Mouse (Mus musculus) limb, embryonic 10.5 days (tissue): ENCODE data around the gene Igsf11. TPM values are rescaled to one million over a fixed set of nuclear protein-coding genes. Genes with fewer than 3 reads are reported as not detected.

Source experiments
- DNase-seq: peaks from one replicate; pipeline ENCODE4 v3.0.0-alpha.2; 2017; ENCODE audit warnings: low spot score
- H3K27ac ChIP-seq: fragments of 300-500 bp; sonication (generic); 2 replicates; pipeline ENCODE4 v1.5.1; 2016; ENCODE audit warnings: mild to moderate bottlenecking
- H3K27me3 ChIP-seq: fragments of 300-500 bp; sonication (generic); 2 replicates; pipeline ENCODE4 v1.6.1; 2016; ENCODE audit warnings: low read depth, mild to moderate bottlenecking; ENCODE audit not compliant: poor library complexity, severe bottlenecking
- H3K36me3 ChIP-seq: fragments of 300-500 bp; sonication (generic); 2 replicates; pipeline ENCODE4 v1.6.1; 2016; ENCODE audit warnings: mild to moderate bottlenecking, moderate library complexity
- H3K4me1 ChIP-seq: fragments of 300-500 bp; sonication (generic); 2 replicates; pipeline ENCODE4 v1.6.1; 2016
- H3K4me3 ChIP-seq: fragments of 300-500 bp; sonication (generic); 2 replicates; pipeline ENCODE4 v1.5.1; 2016; ENCODE audit warnings: mild to moderate bottlenecking, moderate library complexity
- H3K9me3 ChIP-seq: fragments of 300-500 bp; sonication (generic); replicated peaks from 2 replicates; pipeline ENCODE4 v1.6.1; 2016; ENCODE audit warnings: mild to moderate bottlenecking
- WGBS: fragments of 180-500 bp; shearing (Covaris S2); methylation state at CpG from one replicate; pipeline ENCODE4 v1.1.7; 2016; 5-methylcytosine and 5-hydroxymethylcytosine counted together
- polyA plus RNA-seq: library from polyadenylated mRNA; unstranded; fragments of >200 nt; fragmentation: Nextera tagmentation; extraction: Ambion mirVana; gene quantifications from 2 replicates; pipeline ENCODE4 v1.2.1, GENCODE M21; 2016

Gene Igsf11
- polyA plus RNA-seq, 1 experiment from 2014 or later: 0.56 TPM

GRCm38 (mm10) chr16:38945111-38945510 is 52.6 kb downstream of the Igsf11 start:
- Histone ChIP-seq H3K27ac (no peak overlapping the region), H3K9me3 (no peaks in the 10 kb centered on the region), H3K4me3 (no peak overlapping the region), H3K4me1 (peaks cover 15% of the 10 kb centered on the region), H3K27me3 (no peaks in the 10 kb centered on the region), H3K36me3 (no peaks in the 10 kb centered on the region)
- 82% methylated on average over 7 of the region's 7 CpGs for WGBS
- DNase-seq: no peak

GRCm38 (mm10) chr16:38945581-38945981 is 53.1 kb downstream of the Igsf11 start:
- peaks cover 15% of the 10 kb centered on the region for H3K4me1 ChIP-seq
- no peaks in the 10 kb centered on the region for H3K9me3 ChIP-seq
- WGBS: 84% methylated on average over 10 of the region's 10 CpGs
- no peak for DNase-seq
- H3K27me3 ChIP-seq: no peaks in the 10 kb centered on the region
- H3K36me3 ChIP-seq: no peaks in the 10 kb centered on the region
- no peak overlapping the region for H3K4me3 ChIP-seq
- no peak overlapping the region for H3K27ac ChIP-seq

- Histone ChIP-seq H3K9me3 (no peaks in the 10 kb centered on the region), H3K4me3 (no peak overlapping the region), H3K4me1 (peaks cover 15% of the 10 kb centered on the region), H3K36me3 (no peaks in the 10 kb centered on the region), H3K27ac (no peak overlapping the region), H3K27me3 (no peaks in the 10 kb centered on the region)
- WGBS: 64% methylated on average over 7 of the region's 7 CpGs
- no peak for DNase-seq
These were observed 54.0 kb downstream of the Igsf11 start for GRCm38 (mm10) chr16:38946453-38946852.

- Histone ChIP-seq H3K27ac (no peak overlapping the region), H3K4me3 (no peak overlapping the region), H3K4me1 (peaks cover 15% of the 10 kb centered on the region), H3K27me3 (no peaks in the 10 kb centered on the region), H3K9me3 (no peaks in the 10 kb centered on the region), H3K36me3 (no peaks in the 10 kb centered on the region)
- 86% methylated on average over 7 of the region's 7 CpGs for WGBS
- DNase-seq: no peak
These were observed 54.8 kb downstream of the Igsf11 start for GRCm38 (mm10) chr16:38947141-38947879.

- Histone ChIP-seq H3K4me1 (peaks cover 13% of the 10 kb centered on the region), H3K36me3 (no peaks in the 10 kb centered on the region), H3K27ac (no peak overlapping the region), H3K27me3 (no peaks in the 10 kb centered on the region), H3K4me3 (no peak overlapping the region), H3K9me3 (no peaks in the 10 kb centered on the region)
- no peak for DNase-seq
- WGBS: 93% methylated on average over 5 of the region's 5 CpGs
These were observed 56.0 kb downstream of the Igsf11 start for GRCm38 (mm10) chr16:38948441-38948840.

- H3K27me3 ChIP-seq: no peaks in the 10 kb centered on the region
These were observed 60.4 kb downstream of the Igsf11 start for GRCm38 (mm10) chr16:38952881-38953280.

GRCm38 (mm10) chr16:38953821-38954220 is 61.4 kb downstream of the Igsf11 start:
- Histone ChIP-seq H3K4me3 (no peak overlapping the region), H3K27me3 (no peaks in the 10 kb centered on the region), H3K36me3 (no peaks in the 10 kb centered on the region), H3K9me3 (no peaks in the 10 kb centered on the region), H3K4me1 (no peaks in the 10 kb centered on the region), H3K27ac (no peak overlapping the region)
- no peak for DNase-seq
- WGBS: 62% methylated on average over 6 of the region's 6 CpGs

More at GRCm38 (mm10) chr16:38952881-38953280, 60.4 kb downstream of the Igsf11 start:
- H3K36me3 ChIP-seq: no peaks in the 10 kb centered on the region
- H3K9me3 ChIP-seq: no peaks in the 10 kb centered on the region
- H3K4me3 ChIP-seq: no peak overlapping the region
- no peak for DNase-seq
- 91% methylated on average over 3 of the region's 3 CpGs for WGBS
- no peaks in the 10 kb centered on the region for H3K4me1 ChIP-seq
- no peak overlapping the region for H3K27ac ChIP-seq

- Histone ChIP-seq H3K9me3 (no peaks in the 10 kb centered on the region), H3K36me3 (no peaks in the 10 kb centered on the region), H3K27me3 (no peaks in the 10 kb centered on the region), H3K27ac (no peak overlapping the region), H3K4me3 (no peak overlapping the region), H3K4me1 (no peaks in the 10 kb centered on the region)
- 92% methylated on average over 16 of the region's 16 CpGs for WGBS
- no peak for DNase-seq
These were observed 62.2 kb downstream of the Igsf11 start for GRCm38 (mm10) chr16:38954501-38955288.

GRCm38 (mm10) chr16:38955296-38955695 is 62.8 kb downstream of the Igsf11 start:
- no peak for DNase-seq
- WGBS: 90% methylated on average over 5 of the region's 5 CpGs
- no peaks in the 10 kb centered on the region for H3K27me3 ChIP-seq

GRCm38 (mm10) chr16:38958801-38959200 is 66.3 kb downstream of the Igsf11 start:
- DNase-seq: no peak
- 84% methylated on average over 9 of the region's 9 CpGs for WGBS
- Histone ChIP-seq H3K4me1 (no peaks in the 10 kb centered on the region), H3K4me3 (no peak overlapping the region), H3K27me3 (no peaks in the 10 kb centered on the region), H3K36me3 (no peaks in the 10 kb centered on the region), H3K9me3 (no peaks in the 10 kb centered on the region), H3K27ac (no peak overlapping the region)

More at GRCm38 (mm10) chr16:38955296-38955695, 62.8 kb downstream of the Igsf11 start:
- no peaks in the 10 kb centered on the region for H3K4me1 ChIP-seq
- H3K27ac ChIP-seq: no peak overlapping the region
- H3K4me3 ChIP-seq: no peak overlapping the region
- H3K9me3 ChIP-seq: no peaks in the 10 kb centered on the region
- H3K36me3 ChIP-seq: no peaks in the 10 kb centered on the region

GRCm38 (mm10) chr16:38960550-38960949 is 68.1 kb downstream of the Igsf11 start:
- Histone ChIP-seq H3K27me3 (no peaks in the 10 kb centered on the region), H3K4me3 (no peak overlapping the region), H3K4me1 (peaks cover 4% of the 10 kb centered on the region), H3K36me3 (no peaks in the 10 kb centered on the region), H3K9me3 (no peaks in the 10 kb centered on the region), H3K27ac (no peak overlapping the region)
- WGBS: 85% methylated on average over 8 of the region's 8 CpGs
- no peak for DNase-seq

GRCm38 (mm10) chr16:38961865-38962264 is 69.4 kb downstream of the Igsf11 start:
- Histone ChIP-seq H3K36me3 (no peaks in the 10 kb centered on the region), H3K9me3 (no peaks in the 10 kb centered on the region), H3K4me1 (peaks cover 13% of the 10 kb centered on the region), H3K27ac (no peak overlapping the region), H3K4me3 (no peak overlapping the region), H3K27me3 (no peaks in the 10 kb centered on the region)
- 84% methylated on average over 2 of the region's 2 CpGs for WGBS
- DNase-seq: no peak

GRCm38 (mm10) chr16:38962695-38963094 is 70.2 kb downstream of the Igsf11 start:
- H3K4me3 ChIP-seq: no peak overlapping the region
- H3K9me3 ChIP-seq: no peaks in the 10 kb centered on the region
- DNase-seq: no peak
- peaks cover 13% of the 10 kb centered on the region for H3K4me1 ChIP-seq
- WGBS: 79% methylated on average over 9 of the region's 9 CpGs
- H3K36me3 ChIP-seq: no peaks in the 10 kb centered on the region
- no peak overlapping the region for H3K27ac ChIP-seq
- H3K27me3 ChIP-seq: no peaks in the 10 kb centered on the region
